Mouse (Mus musculus): ENCODE measurements at regions not wholly inside any gene's neighbourhood (a gene's known extent, or its start where the extent isn't known, plus 50 kb on each side); places are given as distances from the start of the nearest gene placed in this dataset.
A peak's percentile ranks its signal among the peaks of the same experiment; 100 is the strongest.

DNA sequence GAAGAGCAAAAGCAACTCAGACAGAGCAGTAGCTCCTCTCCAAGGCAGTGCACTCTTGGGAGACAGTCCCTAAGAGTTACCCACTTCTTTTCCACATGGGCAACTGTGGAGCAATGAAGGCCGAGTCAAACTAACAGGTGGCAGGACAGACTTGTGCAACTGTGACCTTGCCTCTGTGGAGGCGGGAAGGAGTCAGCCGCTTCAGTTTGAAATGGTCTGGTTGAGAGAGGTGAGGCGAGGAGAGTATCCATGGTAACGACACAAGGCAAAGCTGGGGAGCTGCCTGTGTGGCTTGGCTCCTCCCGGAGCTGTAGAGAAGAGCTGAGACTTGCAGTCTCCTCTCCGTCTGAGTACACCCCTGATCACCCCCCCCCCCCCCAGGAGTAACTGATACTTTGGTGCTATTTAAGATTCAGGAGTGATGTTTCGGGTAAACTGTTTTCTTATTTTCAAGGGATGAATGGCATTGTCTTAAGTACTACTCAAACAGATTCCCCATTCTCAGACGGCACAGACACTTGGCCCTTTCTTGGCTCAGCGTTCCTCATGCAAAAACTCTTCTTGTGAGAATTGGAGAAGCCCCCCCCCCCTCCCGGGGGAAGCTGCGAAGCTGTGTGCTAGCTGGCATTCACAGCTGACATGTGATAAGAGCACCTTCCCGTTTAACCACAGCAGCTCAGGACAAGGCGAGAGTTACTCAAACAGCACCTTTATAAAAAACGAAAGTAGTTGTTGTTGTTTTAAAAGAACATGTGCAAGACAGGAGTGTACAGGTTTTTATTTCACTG lies 54.9 kb upstream of the Chst1 start:
- DNase-seq (ENCODE audit: low spot score in 2 of 2) = peak in 1 of 2 experiments; percentile 43

DNA sequence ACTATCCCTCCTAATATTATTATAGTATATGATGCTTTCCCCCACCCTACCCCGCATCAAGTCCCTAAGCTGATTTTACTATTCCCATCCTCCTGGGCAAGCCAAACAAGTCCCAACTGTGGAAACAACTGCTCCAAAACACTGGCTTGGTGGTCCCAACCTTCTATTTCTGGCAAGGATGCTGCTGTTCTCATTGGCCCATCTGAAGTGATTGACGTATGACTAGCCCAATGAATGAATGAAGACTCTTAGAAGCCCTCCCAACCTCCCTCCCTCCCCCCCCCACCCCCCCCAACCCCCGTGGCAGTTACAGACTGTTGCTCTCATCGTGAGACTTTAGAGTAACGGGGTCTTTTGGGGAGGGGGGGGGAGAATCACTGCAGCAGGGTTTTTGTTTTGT lies 58.7 kb upstream of the Chst1 start:
- no peak for DNase-seq (ENCODE audit: low spot score in 2 of 2)

DNA sequence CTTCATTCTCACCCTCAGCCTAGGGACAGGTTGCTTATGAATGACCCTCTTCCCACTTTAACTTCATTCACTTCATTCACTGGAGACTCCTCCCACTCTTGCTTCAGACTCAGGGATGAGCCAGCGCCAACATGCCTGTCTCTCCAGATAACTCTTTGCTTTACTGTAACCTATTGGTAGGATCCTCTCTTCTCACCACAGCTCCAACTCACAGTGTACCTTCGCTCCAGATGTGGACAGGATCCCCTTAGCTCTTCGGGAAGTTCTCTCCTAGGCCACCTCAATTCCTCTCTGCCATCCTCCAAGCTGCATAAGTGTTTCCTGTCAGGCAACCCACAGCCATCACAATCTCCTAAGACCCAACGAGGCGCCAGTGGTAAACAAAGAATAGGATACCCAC lies 67.5 kb upstream of the Chst1 start:
- no peak for DNase-seq (ENCODE audit: low spot score in 2 of 2)

DNA sequence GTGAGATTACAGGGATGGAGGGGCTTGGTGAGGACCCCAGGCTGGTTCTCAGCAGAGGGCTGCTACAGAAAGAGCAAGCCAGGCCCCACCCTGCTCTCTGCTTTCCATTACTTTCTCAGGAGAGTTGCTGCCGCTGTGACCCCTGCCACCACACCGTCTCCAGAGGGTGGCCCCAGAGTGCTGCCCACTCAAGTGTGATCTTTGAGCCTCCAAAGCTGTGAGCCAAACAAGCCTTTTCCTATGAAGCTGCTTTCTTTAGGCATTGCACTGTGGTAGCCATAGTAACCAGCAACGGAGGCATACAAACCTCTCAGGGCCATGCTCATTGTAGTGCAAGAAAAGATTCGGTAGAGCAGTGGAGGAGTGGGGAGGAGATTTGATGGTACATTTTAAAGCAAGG lies 68.8 kb upstream of the Chst1 start:
- peak in 1 of 2 experiments; percentile 49 for DNase-seq (ENCODE audit: low spot score in 2 of 2)

DNA sequence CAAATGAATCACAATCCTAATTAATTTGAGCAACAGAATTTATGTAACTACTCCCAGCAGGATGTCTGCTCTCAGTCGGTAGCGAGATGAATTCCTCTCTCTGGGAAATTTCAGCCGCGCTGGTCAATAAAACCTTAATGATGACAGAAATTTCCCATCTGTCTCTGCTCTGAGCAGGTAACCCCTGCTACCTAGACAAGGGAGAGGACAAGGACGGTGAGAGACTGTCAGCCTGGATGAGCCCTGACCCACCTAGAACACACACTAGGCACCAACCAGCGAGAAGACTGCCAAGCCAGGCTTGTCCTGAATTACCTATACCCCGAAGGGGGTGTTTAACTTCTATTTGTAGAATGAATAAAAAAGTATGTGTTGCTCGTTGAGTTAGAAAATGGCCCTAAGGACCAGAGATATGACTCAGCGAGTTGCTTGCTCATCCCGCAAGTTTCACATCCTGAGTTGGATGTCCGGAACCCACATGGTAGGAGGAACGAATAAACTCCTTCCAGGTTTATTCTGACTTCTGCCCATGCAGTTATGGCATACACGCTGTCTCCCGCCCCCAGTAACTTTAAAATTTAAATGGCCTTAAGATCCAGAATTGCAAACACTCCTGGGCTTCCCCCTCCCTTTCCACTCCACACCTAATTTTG lies 69.5 kb upstream of the Slc35c1 start:
- DNase-seq (ENCODE audit: low spot score in 2 of 2) = peak in 1 of 2 experiments; percentile 69

- peak; percentile 72 to 93 for DNase-seq (ENCODE audit: low spot score in 2 of 2)
Measured at GRCm38 (mm10) chr2:92529071-92529641, 68.8 kb upstream of the Slc35c1 start.

DNA sequence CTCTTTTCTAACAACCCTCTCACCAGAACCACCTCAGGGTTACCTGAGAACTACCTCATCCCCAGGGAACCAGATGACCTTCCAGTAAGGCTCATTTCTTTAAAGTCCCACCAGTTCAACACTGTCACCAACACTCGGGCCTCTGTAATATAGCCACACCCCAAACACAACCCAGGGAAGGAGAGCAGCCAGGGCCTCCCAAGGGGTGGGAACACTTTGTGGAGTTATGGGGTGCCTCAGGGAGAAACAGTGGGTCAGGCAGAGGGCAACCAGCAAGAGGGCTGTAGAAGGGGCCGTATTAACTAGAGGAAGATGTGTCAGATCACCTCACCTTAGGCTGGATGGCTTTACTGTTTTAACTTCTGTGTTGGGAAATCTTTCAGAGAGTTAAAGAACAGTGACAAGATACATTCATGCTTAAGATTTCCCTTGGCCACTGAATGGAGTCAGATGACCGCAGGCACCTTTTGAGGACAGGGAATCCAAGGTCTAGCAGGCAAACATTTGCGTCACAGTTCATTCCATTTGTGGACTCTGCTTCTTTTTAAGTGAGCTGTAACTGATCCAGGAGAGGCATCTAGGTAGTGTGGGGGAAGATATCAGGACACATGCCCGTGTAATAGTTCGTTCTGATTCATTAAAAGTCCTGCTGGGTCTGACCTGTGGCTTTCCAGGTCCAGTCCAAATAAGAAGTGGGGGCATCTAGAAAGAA lies 67.9 kb upstream of the Slc35c1 start:
- no peak for DNase-seq (ENCODE audit: low spot score in 2 of 2)

GRCm38 (mm10) chr2:92526676-92527395 lies 66.5 kb upstream of the Slc35c1 start:
- DNase-seq (ENCODE audit: low spot score in 2 of 2) = no peak

DNA sequence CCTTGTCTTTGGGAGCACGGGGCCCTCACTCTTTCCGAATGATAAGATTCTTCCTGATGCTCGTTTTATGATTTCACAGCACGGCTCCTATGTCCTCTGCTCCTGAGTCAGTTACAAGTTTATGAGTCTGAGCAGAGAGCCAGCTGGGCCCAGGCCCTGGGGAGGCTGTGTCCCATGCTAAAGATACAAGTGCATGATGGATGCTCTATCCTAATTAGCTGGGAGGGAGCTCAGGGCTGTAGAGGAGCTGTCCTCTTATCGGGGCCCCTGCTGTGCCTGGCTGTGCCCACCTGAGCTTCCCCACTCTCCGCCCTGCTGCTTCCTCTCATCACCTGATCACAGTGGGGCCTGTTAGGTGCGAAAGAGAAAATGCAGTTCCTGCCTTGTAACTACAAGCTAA lies 65.3 kb upstream of the Slc35c1 start:
- no peak for DNase-seq (ENCODE audit: low spot score in 2 of 2)

- DNase-seq (ENCODE audit: low spot score in 2 of 2) = no peak
Measured at GRCm38 (mm10) chr2:92525062-92525623, 64.8 kb upstream of the Slc35c1 start.

DNA sequence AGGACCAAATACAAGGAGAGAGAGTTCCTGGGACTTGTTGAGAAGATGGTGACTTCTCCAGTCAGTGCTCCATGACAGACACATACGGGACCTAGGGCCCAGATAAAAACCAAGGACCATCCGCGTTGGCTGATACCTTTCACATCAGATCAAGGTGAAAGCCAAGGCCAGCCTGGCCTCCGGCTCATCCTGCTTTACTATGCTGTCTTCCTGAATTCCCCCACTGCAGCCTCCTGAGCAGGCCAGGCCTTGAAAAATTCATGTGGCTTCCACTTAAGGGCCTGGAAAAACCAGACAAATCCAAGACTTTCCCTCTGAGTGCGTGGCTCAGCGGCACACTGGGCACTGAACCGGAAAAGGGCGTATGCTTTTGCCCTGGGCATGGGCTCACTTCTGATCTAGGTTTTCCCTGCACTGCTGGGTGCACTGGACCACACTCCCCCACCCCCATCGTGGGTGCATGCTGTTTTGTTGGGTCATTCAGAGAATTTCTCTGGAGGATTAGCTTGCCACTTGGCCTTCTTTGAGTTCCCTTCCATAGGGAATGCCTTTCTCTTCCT lies 64.1 kb upstream of the Slc35c1 start:
- DNase-seq (ENCODE audit: low spot score in 2 of 2) = no peak

GRCm38 (mm10) chr2:92523321-92523895 lies 63.1 kb upstream of the Slc35c1 start:
- DNase-seq (ENCODE audit: low spot score in 2 of 2) = no peak

GRCm38 (mm10) chr2:92521527-92521926 lies 61.2 kb upstream of the Slc35c1 start:
- no peak for DNase-seq (ENCODE audit: low spot score in 2 of 2)

- DNase-seq (ENCODE audit: low spot score in 2 of 2) = no peak
Measured at GRCm38 (mm10) chr2:92519396-92519795, 59.1 kb upstream of the Slc35c1 start.

DNA sequence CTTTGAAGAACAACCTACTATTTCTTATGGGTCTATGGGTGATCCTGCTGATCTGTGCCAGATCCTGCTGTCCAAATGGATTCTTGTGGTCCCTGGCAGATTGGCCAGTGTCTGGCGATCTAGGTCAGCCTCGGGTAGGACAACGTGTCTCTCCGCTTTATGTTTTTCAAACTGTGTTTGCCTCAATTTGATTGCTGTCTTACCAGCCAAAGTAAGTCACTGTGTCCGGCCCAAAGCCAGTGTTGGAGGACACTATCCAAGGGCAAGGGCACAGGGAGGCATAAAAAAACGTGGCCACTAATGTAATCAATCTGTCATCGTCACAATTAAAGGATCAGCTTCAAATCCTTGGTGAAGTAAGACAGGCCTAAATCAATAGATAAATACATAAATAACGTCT lies 58.6 kb upstream of the Slc35c1 start:
- DNase-seq (ENCODE audit: low spot score in 2 of 2) = no peak

- no peak for DNase-seq (ENCODE audit: low spot score in 2 of 2)
Measured at GRCm38 (mm10) chr2:92514961-92515360, 54.6 kb upstream of the Slc35c1 start.

GRCm38 (mm10) chr2:92511771-92512744 lies 51.7 kb upstream of the Slc35c1 start:
- peak in 1 of 2 experiments; percentile 47 for DNase-seq (ENCODE audit: low spot score in 2 of 2)
